8 mouse cellular contexts compared by ENCODE assay signal in the genomic region with DNA sequence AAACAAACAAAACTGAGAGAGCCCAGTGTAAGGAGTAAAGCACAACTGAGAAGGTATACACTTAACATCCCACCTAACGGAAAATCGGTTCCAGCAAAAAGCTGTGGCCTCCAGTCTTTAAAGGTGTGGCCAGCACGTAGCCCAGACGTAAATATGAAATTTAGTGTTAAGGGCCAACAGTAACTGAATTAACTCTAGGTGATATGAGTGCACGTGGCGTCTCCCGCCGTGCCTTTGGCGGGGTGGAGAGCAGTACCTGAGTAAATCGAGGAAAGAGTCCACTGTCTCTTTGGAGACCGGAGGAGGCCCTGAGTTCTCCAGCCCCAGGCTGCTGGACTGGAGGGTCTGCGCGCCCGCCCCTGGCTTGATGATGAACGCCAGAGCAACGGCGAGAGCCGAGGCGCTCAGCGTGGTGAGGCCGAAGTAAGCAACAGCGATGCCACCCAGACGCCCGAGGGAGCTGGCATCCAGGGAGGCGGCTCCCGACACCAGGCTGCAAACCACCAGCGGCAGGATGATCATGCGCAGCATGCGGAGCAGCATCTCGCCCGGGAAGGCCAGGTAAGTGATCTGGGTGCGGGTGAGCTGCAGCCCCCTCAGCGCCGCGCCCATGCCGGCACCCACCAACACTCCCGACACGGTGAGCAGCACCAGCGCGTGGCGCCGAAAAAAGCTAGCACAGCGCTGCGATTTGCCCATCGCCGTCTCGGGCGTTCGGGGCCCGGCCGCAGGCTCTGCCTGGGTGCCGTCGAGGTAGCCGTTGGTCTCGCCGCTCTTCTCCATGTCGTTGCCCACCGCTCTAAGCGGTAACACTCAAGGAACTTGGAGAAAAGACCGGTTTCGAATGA. TPM values are rescaled to one million over a fixed set of nuclear protein-coding genes. Genes with fewer than 3 reads are reported as not detected.
DNase-seq lines count a peak whose midpoint lies in the region; ATAC-seq and TF ChIP-seq lines count a peak whose summit lies in the region.

No protein-coding gene starts in this region.

- peaks cover 22% of the 10 kb centered on the region for H3K27me3 ChIP-seq in heart, embryonic 13.5 days (replicated peaks)
- no peaks in the 10 kb centered on the region for H3K27me3 ChIP-seq in liver, embryonic 16.5 days (ENCODE audit: control insufficient read depth, insufficient read depth, low read depth, low read length)

- peak overlapping the region; percentile 81 to 90 for H3K4me3 ChIP-seq in ES-E14 (ENCODE audit: insufficient read depth in 1 of 2, low read depth in 1 of 2, low read length in 2 of 2, poor library complexity in 1 of 2, severe bottlenecking in 1 of 2)
- peak overlapping the region; percentile 81 for H3K4me3 ChIP-seq in heart, embryonic 13.5 days
- H3K4me3 ChIP-seq in liver, embryonic 16.5 days (ENCODE audit: low read depth, low read length): peak overlapping the region; percentile 83
- peak overlapping the region; percentile 66 for H3K4me3 ChIP-seq in olfactory bulb, adult 2 months (ENCODE audit: insufficient read depth, low read depth, low read length)

- TF ChIP-seq POLR2A in olfactory bulb, adult 2 months (IDR thresholded peaks at IDR 0.05; ENCODE audit: insufficient read depth, low read depth, low read length): no peak

- no peak for TF ChIP-seq CTCF in olfactory bulb, adult 2 months (IDR thresholded peaks at IDR 0.05; ENCODE audit: insufficient read depth, low read depth, low read length)

- ATAC-seq in erythroblast, adult 5-6 weeks (replicated peaks; ENCODE audit: low FRiP score, poor library complexity, severe bottlenecking): peak; percentile 34
- ATAC-seq in heart, embryonic 13.5 days (ENCODE audit: extremely low read depth, insufficient number of reproducible peaks, low FRiP score, low TSS enrichment): peak; percentile 22; the same call in 1 of the 2 replicates
- peak; percentile 5 for ATAC-seq in liver, embryonic 16.5 days (ENCODE audit: low read depth)

- 3% methylated on average over 61 of the region's 61 CpGs for WGBS in heart, embryonic 13.5 days
- 1% methylated on average over 61 of the region's 61 CpGs for WGBS in liver, embryonic 16.5 days (ENCODE audit: insufficient replicate concordance)
- 3% methylated on average over 61 of the region's 61 CpGs for WGBS in olfactory bulb, adult 2 months

- in situ Hi-C loops in ES-E14 (cut with MboI; ENCODE audit: low sequenced_read_pairs in 2 of 2, unreplicated experiment in 2 of 2): no loop called here

- DNase-seq in ES-E14 (ENCODE audit: low read depth, low spot score): no peak
- peak; percentile 55 for DNase-seq in adrenal gland, postnatal 25 days
- DNase-seq in kidney, postnatal 4 days: peak; percentile 45 to 62
- DNase-seq in urinary bladder, postnatal 14 days (ENCODE audit: low spot score): peak; percentile 21

- H3K9ac ChIP-seq in ES-E14 (ENCODE audit: insufficient read depth, low read depth, low read length, poor library complexity, severe bottlenecking): peak overlapping the region; percentile 82
- peak overlapping the region; percentile 90 for H3K9ac ChIP-seq in heart, embryonic 13.5 days
- H3K9ac ChIP-seq in liver, embryonic 16.5 days (ENCODE audit: low read depth, low read length): peak overlapping the region; percentile 90

- peaks cover 0 to 9% of the 10 kb centered on the region in 2 experiments; a peak in 2 of 4 replicates for H3K4me1 ChIP-seq in ES-E14 (ENCODE audit: control insufficient read depth in 2 of 2, insufficient read depth in 2 of 2, low read length in 2 of 2, poor library complexity in 1 of 2)
- H3K4me1 ChIP-seq in heart, embryonic 13.5 days: peaks cover 32% of the 10 kb centered on the region
- H3K4me1 ChIP-seq in liver, embryonic 16.5 days (ENCODE audit: control insufficient read depth, low read depth, low read length): peaks cover 15% of the 10 kb centered on the region
- peaks cover 7% of the 10 kb centered on the region; the same call in 1 of the 2 replicates for H3K4me1 ChIP-seq in olfactory bulb, adult 2 months (ENCODE audit: control insufficient read depth, insufficient read depth, low read length)

- H3K4me2 ChIP-seq in heart, embryonic 13.5 days: peak overlapping the region; percentile 99
- H3K4me2 ChIP-seq in liver, embryonic 16.5 days (ENCODE audit: low read depth, low read length): peak overlapping the region; percentile 100

- H3K9me3 ChIP-seq in ES-E14 (ENCODE audit: control insufficient read depth, insufficient read depth, low read depth, low read length): no peaks in the 10 kb centered on the region
- no peaks in the 10 kb centered on the region for H3K9me3 ChIP-seq in heart, embryonic 13.5 days
- no peaks in the 10 kb centered on the region for H3K9me3 ChIP-seq in liver, embryonic 16.5 days (replicated peaks; ENCODE audit: control insufficient read depth, low read length)

- peak overlapping the region; percentile 64; the same call in 1 of the 2 replicates for H3K27ac ChIP-seq in ES-E14 (ENCODE audit: insufficient read depth, low read depth, low read length, poor library complexity, severe bottlenecking)
- H3K27ac ChIP-seq in heart, embryonic 13.5 days (replicated peaks): peak overlapping the region; percentile 92
- H3K27ac ChIP-seq in liver, embryonic 16.5 days (ENCODE audit: low read length): peak overlapping the region; percentile 97
- H3K27ac ChIP-seq in olfactory bulb, adult 2 months (ENCODE audit: insufficient read depth, low read depth, low read length): peak overlapping the region; percentile 8; the same call in 1 of the 2 replicates

- no peaks in the 10 kb centered on the region for H3K36me3 ChIP-seq in ES-E14 (ENCODE audit: control insufficient read depth, insufficient read depth, low read length, poor library complexity, severe bottlenecking)
- H3K36me3 ChIP-seq in heart, embryonic 13.5 days: no peaks in the 10 kb centered on the region
- no peaks in the 10 kb centered on the region for H3K36me3 ChIP-seq in liver, embryonic 16.5 days (ENCODE audit: control insufficient read depth, insufficient read depth)

TF ChIP-seq in ES-E14, 5 proteins besides CTCF, POLR2A, EP300 and RAD21:
- TF ChIP-seq CHD2 (IDR thresholded peaks at IDR 0.05; ENCODE audit: low read depth, low read length): 0 out of 2 replicates have a peak, but pooled peaks have one; percentile 18
- no peak for TF ChIP-seq ZC3H11A (IDR thresholded peaks at IDR 0.05; ENCODE audit: borderline replicate concordance, low read depth, low read length)

RNA-seq across cellular contexts. Expression of gene Slc1a4, which starts 0.6 kb away (rescaled TPM):
- 35.2 and 80.4 TPM in 2 replicates for total RNA-seq in ES-E14 (2012; rRNA removed)
- total RNA-seq in adrenal gland, postnatal 25 days (2021): 6.4 and 10.0 TPM in 2 replicates
- not detected in 2 replicates for total RNA-seq in erythroblast, adult 5-6 weeks (2015; ENCODE audit: low replicate concordance)
- 0.28 and 1.0 TPM in 2 replicates for total RNA-seq in erythroblast, adult 5-6 weeks (2017; ENCODE audit: low replicate concordance)
- 7.8 and 8.1 TPM in 2 replicates for polyA plus RNA-seq in heart, embryonic 13.5 days (2015; fragmentation: Nextera tagmentation; extraction: Ambion mirVana)
- 14.6 and 15.0 TPM in 2 replicates for polyA plus RNA-seq in liver, embryonic 16.5 days (2015; fragmentation: Nextera tagmentation; extraction: Ambion mirVana)
- not detected in 2 replicates for polyA plus RNA-seq in olfactory bulb, adult 2 months (2012; ENCODE audit: insufficient read depth, insufficient read length, low replicate concordance, missing spikeins)

Comparison
In these comparisons a context has a peak if more than half of its experiments do, and no peak if none do; other contexts are left out.
1. H3K27ac ChIP-seq: peak in every context shown above with its lines; median percentile 97 in liver, embryonic 16.5 days; 92 in heart, embryonic 13.5 days; 64 in ES-E14; 8 in olfactory bulb, adult 2 months.